Mouse (Mus musculus) cerebellum, postnatal 10 days (tissue): ENCODE data around the gene Olfr1209.

Experiments
- DNase-seq, 2 experiments: peaks; one replicate each; pipeline ENCODE4 v3.0.0; 2021; ENCODE audit warnings: mixed read lengths in 2 of 2

Olfr1209 gene

DNA sequence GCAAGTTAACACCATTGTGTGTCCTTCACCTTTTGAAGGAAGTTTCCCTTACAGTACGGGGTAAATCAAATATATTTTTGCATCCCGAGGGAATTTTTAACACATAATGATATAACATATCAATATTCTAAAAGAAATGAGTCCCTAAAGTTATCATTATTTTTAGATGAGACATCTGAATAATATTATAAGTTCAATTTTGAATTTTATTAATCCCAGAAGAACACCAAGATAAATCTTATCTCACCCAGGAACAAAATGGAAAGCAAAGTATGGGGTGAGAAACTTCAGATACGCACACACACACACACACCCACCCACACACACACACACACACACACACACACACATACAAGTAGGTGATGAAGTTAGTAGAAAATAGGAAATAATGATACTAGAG, at the start of gene Olfr1209:
Gene Olfr1209, minus strand, starts transcription at position 101 of the 400 bp plus-strand sequence.
- no peak for DNase-seq

DNA sequence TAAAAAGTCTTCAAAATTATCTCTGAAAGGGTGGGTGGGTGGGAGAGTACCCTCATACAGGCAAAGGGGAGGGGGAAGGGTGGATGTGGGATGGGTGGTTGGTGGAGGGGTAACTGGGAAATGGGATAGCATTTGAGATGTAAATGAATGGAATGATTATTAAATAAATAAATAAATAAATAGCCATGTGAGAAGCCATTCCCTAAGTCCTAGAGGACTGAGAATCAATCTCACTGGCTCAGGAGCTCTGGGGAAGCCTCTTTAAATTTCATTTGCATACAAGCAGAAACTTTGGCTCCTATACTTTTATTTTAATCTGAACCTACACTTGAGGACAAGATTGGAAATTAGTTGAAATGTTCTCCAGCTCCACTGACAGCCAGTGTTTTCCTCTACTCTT, 38.7 kb upstream of the Olfr1209 start, which contains the start of gene Olfr1212:
Gene Olfr1212, plus strand, starts transcription at position 301 of the 400 bp plus-strand sequence.
- no peak for DNase-seq

DNA sequence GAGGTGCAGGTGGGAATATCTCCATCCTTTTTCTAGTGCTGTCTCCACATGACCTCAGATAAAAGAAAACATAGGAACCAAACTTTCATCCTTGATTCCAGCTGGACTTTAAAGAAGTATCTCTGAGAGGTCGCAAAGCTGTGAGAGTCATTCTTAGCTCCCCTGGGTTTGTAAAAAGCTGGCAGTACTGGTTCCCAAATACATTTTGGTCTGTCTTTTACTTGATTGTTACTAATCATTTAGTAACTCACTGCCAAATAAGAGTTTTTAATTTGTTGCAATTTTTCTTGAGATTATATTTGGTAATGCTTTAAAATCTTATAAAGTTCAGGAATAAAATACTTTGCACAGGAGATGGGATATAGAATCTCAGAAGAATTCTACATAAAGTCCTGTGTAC, 23.1 kb upstream of the Olfr1209 start, which contains the start of gene Olfr1211:
Gene Olfr1211, minus strand, starts transcription at position 101 of the 400 bp plus-strand sequence.
- DNase-seq = no peak

DNA sequence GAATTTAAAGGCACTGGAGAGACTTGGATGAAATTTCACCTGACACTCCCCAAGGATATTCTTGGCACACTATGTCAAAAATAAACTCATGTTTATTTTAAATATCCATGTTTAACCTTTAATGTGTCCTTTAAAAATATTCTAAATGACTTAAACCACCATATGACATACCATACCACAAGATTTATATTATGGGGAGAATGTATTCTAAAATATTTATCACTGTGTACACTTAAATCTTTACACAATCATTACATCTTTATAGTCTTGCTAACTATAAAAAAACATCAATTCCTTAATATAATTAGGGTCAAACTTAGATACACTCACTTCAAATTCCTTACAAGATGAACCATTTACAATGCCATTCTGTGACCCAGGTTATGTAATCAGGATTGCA, 12.7 kb downstream of the Olfr1209 start, which contains the start of gene Olfr1208:
Gene Olfr1208, minus strand, starts transcription at position 101 of the 400 bp plus-strand sequence.
- DNase-seq = no peak

DNA sequence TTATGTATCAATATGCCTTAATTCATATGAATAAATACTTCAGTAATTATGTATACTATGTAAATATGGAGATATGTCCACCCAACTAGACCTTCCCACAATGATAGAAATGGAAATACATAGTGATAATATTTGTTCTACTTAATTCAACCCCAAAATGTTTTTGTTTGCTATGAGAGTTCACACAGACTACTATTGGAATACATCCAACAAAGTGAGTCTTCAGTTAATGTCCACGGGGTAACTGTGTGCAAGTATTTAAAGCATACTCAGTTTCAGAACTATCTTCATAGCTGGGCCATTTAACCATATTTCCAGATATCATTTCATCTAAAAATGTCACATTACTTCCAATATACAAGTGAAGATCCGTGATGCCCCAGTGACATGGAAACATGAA, 52.0 kb downstream of the Olfr1209 start, which contains the start of gene Olfr1206:
Gene Olfr1206, plus strand, starts transcription at position 301 of the 400 bp plus-strand sequence.
- DNase-seq = no peak
